Mouse (Mus musculus): Measurements from ENCODE around the gene Tmtc2.

Tmtc2 gene

GRCm38 (mm10) chr10:105417845-105418383 is 156.3 kb downstream of the Tmtc2 start:
- DNase-seq (ENCODE audit: extremely low read depth, low read depth) = peak; percentile 59

- no peak for DNase-seq (ENCODE audit: extremely low read depth, low read depth)
Measured at GRCm38 (mm10) chr10:105416601-105417000, 157.7 kb downstream of the Tmtc2 start.

GRCm38 (mm10) chr10:105405856-105406527 is 168.3 kb downstream of the Tmtc2 start:
- no peak for DNase-seq (ENCODE audit: extremely low read depth, low read depth)

GRCm38 (mm10) chr10:105403931-105404330 is 170.3 kb downstream of the Tmtc2 start:
- no peak for DNase-seq (ENCODE audit: extremely low read depth, low read depth)

GRCm38 (mm10) chr10:105402481-105402779 is 171.8 kb downstream of the Tmtc2 start:
- no peak for DNase-seq (ENCODE audit: extremely low read depth, low read depth)

- no peak for DNase-seq (ENCODE audit: extremely low read depth, low read depth)
Measured at GRCm38 (mm10) chr10:105401754-105402480, 172.3 kb downstream of the Tmtc2 start.

GRCm38 (mm10) chr10:105399316-105399715 is 174.9 kb downstream of the Tmtc2 start:
- no peak for DNase-seq (ENCODE audit: extremely low read depth, low read depth)

- DNase-seq (ENCODE audit: extremely low read depth, low read depth) = no peak
Measured at GRCm38 (mm10) chr10:105384065-105384464, 190.2 kb downstream of the Tmtc2 start.

- no peak for DNase-seq (ENCODE audit: extremely low read depth, low read depth)
Measured at GRCm38 (mm10) chr10:105381705-105382104, 192.5 kb downstream of the Tmtc2 start.

- DNase-seq (ENCODE audit: extremely low read depth, low read depth) = no peak
Measured at GRCm38 (mm10) chr10:105381202-105381601, 193.0 kb downstream of the Tmtc2 start.

GRCm38 (mm10) chr10:105380584-105380983 is 193.7 kb downstream of the Tmtc2 start:
- DNase-seq (ENCODE audit: extremely low read depth, low read depth) = no peak

GRCm38 (mm10) chr10:105377711-105378110 is 196.5 kb downstream of the Tmtc2 start:
- no peak for DNase-seq (ENCODE audit: extremely low read depth, low read depth)

- DNase-seq (ENCODE audit: extremely low read depth, low read depth) = no peak
Measured at GRCm38 (mm10) chr10:105373265-105373664, 201.0 kb downstream of the Tmtc2 start.

GRCm38 (mm10) chr10:105368242-105368641 is 206.0 kb downstream of the Tmtc2 start:
- no peak for DNase-seq (ENCODE audit: extremely low read depth, low read depth)

GRCm38 (mm10) chr10:105364480-105364879 is 209.8 kb downstream of the Tmtc2 start:
- no peak for DNase-seq (ENCODE audit: extremely low read depth, low read depth)

- DNase-seq (ENCODE audit: extremely low read depth, low read depth) = no peak
Measured at GRCm38 (mm10) chr10:105350301-105350700, 223.9 kb downstream of the Tmtc2 start.

GRCm38 (mm10) chr10:105345920-105346319 is 228.3 kb downstream of the Tmtc2 start:
- no peak for DNase-seq (ENCODE audit: extremely low read depth, low read depth)

GRCm38 (mm10) chr10:105332856-105333255 is 241.4 kb downstream of the Tmtc2 start:
- no peak for DNase-seq (ENCODE audit: extremely low read depth, low read depth)

- no peak for DNase-seq (ENCODE audit: extremely low read depth, low read depth)
Measured at GRCm38 (mm10) chr10:105330327-105330726, 243.9 kb downstream of the Tmtc2 start.

GRCm38 (mm10) chr10:105323646-105324192 is 250.5 kb downstream of the Tmtc2 start:
- DNase-seq (ENCODE audit: extremely low read depth, low read depth) = no peak

GRCm38 (mm10) chr10:105319299-105320057 is 254.8 kb downstream of the Tmtc2 start:
- DNase-seq (ENCODE audit: extremely low read depth, low read depth) = no peak

- DNase-seq (ENCODE audit: extremely low read depth, low read depth) = no peak
Measured at GRCm38 (mm10) chr10:105318869-105319268, 255.4 kb downstream of the Tmtc2 start.
